Comparison of ENCODE assay signal across 13 mouse cellular contexts in the genomic region with DNA sequence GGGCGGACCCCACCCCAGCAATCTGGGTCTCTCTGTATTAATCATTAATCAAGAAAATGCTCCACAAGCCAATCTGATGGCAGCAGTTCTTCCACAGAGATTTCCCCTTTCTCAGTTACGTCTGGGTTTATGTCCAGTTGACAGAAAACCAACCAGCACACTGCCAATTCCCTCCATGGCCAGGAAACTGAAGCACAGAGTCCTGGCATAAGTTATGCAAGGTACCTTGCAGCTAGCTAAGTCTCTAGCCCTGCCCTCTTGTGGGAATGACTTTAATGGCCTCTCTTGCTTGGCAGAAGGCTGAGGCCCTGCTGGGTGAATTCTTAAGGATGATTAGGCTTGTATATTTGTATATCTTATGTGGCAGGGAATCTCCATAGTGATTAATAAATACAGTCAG.
DNase-seq lines count a peak whose midpoint lies in the region; ATAC-seq lines count a peak whose summit lies in the region.
"Had no signal": no experiment of that assay in that cellular context is flagged by ENCODE, and none has a peak within 500 bp of the region (broad histone marks: within the 10 kb centered on the region; RNA-seq: fewer than 3 reads in every experiment).

No protein-coding gene starts in this region.

- peak; percentile 24 for DNase-seq in gastrocnemius, postnatal 14 days
- DNase-seq in gastrocnemius, postnatal 10 days, result no peak
- peak; percentile 45 to 61 for DNase-seq in kidney, adult 8-10 months
- no peak for DNase-seq in kidney, postnatal 10 days
- peak; percentile 38 for DNase-seq in adipocyte (ENCODE audit: low spot score)
- peak; percentile 23 to 70 for DNase-seq in kidney, postnatal 25 days
- no peak for DNase-seq in left cerebral cortex, postnatal 25 days (ENCODE audit: low spot score in 2 of 2)
- DNase-seq: cerebellum, postnatal 25 days; right cerebral cortex, postnatal 14 days; thymus, postnatal 36 days had no signal

- intact Hi-C loops in gastrocnemius, postnatal 14 days (cut with DNase I; ENCODE audit: low total_unique reads), result no loop called here
- intact Hi-C loops in left cerebral cortex, postnatal 25 days (cut with DNase I), result no loop called here

- ATAC-seq in megakaryocyte-erythroid progenitor cell, adult 5-6 weeks (replicated peaks; ENCODE audit: low FRiP score, low TSS enrichment, poor library complexity, severe bottlenecking), result no peak
- ATAC-seq: forebrain, embryonic 14.5 days; hindbrain, embryonic 16.5 days had no signal

Comparison
In these comparisons a context has a peak if more than half of its experiments do, and no peak if none do; other contexts are left out.
1. DNase-seq: peak in gastrocnemius, postnatal 14 days (single experiment), kidney, adult 8-10 months (2 of 2), adipocyte (single experiment) and kidney, postnatal 25 days (2 of 2); none in gastrocnemius, postnatal 10 days (single experiment), kidney, postnatal 10 days (single experiment) and left cerebral cortex, postnatal 25 days (0 of 2).